Comparison of ENCODE assay signal across 15 mouse cellular contexts in the genomic region with DNA sequence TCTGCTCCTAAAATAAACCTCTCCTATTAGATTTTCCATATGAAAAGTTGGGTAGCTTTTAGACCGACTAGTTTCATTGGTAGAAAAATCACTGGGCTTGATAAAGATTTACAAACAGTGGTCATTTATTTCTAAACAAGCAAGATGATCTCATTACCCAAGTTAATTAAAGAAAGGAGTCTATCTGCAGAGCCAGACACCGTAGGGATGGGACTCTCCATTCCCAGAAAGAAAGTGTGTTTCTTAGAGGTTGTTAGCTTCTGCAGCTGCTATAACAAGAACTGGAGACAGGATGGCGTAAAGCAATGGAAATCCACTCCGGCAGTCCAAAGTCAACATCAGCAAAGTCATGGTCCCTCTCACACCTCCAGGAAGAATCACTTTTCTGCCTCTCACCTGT.
"Had no signal": no experiment of that assay in that cellular context is flagged by ENCODE, and none has a peak within 500 bp of the region (broad histone marks: within the 10 kb centered on the region; RNA-seq: fewer than 3 reads in every experiment).

No protein-coding gene starts in this region.

- ATAC-seq: midbrain, embryonic 15.5 days had no signal

- H3K27me3 ChIP-seq: kidney, embryonic 15.5 days; liver, embryonic 13.5 days; lung, embryonic 15.5 days; megakaryocyte, embryonic 14.5 days; midbrain, embryonic 15.5 days; neural tube, embryonic 12.5 days had no signal

- H3K9ac ChIP-seq: kidney, embryonic 15.5 days; liver, embryonic 13.5 days; liver, postnatal 0 days; lung, embryonic 15.5 days; midbrain, embryonic 15.5 days; neural tube, embryonic 12.5 days had no signal

- DNase-seq: kidney, postnatal 14 days; layer of hippocampus, adult 9-11 months; liver; liver, embryonic 13.5 days; liver, postnatal 0 days; lung, postnatal 14 days; thymus, postnatal 14 days had no signal

- H3K4me3 ChIP-seq: kidney, embryonic 15.5 days; liver, embryonic 13.5 days; lung, embryonic 15.5 days; megakaryocyte, embryonic 14.5 days; midbrain, embryonic 15.5 days; neural tube, embryonic 12.5 days had no signal

- H3K9me3 ChIP-seq: kidney, embryonic 15.5 days; liver, embryonic 13.5 days; lung, embryonic 15.5 days; megakaryocyte, embryonic 14.5 days; midbrain, embryonic 15.5 days; neural tube, embryonic 12.5 days had no signal

- H3K36me3 ChIP-seq: liver, embryonic 13.5 days; lung, embryonic 15.5 days; midbrain, embryonic 15.5 days; neural tube, embryonic 12.5 days had no signal

- H3K27ac ChIP-seq: liver, embryonic 13.5 days; macrophage; midbrain, embryonic 15.5 days; neural tube, embryonic 12.5 days; stomach, postnatal 0 days had no signal

- H3K4me1 ChIP-seq: midbrain, embryonic 15.5 days had no signal

- H3K4me2 ChIP-seq: kidney, embryonic 15.5 days; liver, embryonic 13.5 days; lung, embryonic 15.5 days; midbrain, embryonic 11.5 days; midbrain, embryonic 15.5 days; neural tube, embryonic 12.5 days had no signal
